Mouse (Mus musculus): ENCODE data around the gene Fyb.

GRCm38 (mm10) chr15:6661951-6662350 is 139.3 kb downstream of the Fyb start:
- TF ChIP-seq CTCF (IDR thresholded peaks at IDR 0.05; ENCODE audit: low read depth, low read length) (no peak), EP300 (IDR thresholded peaks at IDR 0.05; ENCODE audit: insufficient read depth, low read depth, low read length) (no peak), POLR2A (IDR thresholded peaks at IDR 0.05; ENCODE audit: insufficient read depth, low read length) (no peak)

Measured in ES-Bruce4 (cell line).